Comparison of ENCODE assay signal across 10 mouse cellular contexts in the genomic region with DNA sequence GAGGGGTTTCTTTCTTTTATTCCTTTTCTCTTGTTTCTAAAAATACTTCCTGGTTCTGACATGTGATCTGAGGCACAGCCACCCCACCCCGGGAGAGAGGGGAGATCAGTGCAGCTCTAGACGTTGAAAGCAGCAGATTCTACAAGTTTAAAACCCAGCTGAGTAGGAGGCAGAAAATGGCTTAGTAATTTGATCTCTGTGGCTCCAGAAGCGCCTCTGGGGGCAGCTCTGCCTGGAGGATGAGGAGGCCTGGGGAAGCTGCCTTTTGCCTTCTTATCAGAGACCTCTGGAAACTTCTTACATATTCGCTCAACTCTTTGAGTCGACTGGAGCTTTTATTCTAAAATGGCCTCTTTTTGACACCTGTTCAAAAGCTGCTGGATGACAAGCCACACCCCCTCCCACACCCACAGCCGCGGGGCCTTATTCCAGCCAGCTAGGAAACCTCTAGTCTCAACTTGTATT. TPM values are rescaled to one million over a fixed set of nuclear protein-coding genes. Genes with fewer than 3 reads are reported as not detected.
DNase-seq lines count a peak whose midpoint lies in the region; ATAC-seq lines count a peak whose summit lies in the region.
"Had no signal": no experiment of that assay in that cellular context is flagged by ENCODE, and none has a peak within 500 bp of the region (broad histone marks: within the 10 kb centered on the region; RNA-seq: fewer than 3 reads in every experiment).

No protein-coding gene starts in this region.

- intact Hi-C loops in heart, postnatal 10 days (cut with DNase I), result no loop called here

- H3K36me3 ChIP-seq in heart, embryonic 15.5 days, result no peaks in the 10 kb centered on the region
- H3K36me3 ChIP-seq in embryonic facial prominence, embryonic 15.5 days, result no peaks in the 10 kb centered on the region
- H3K36me3 ChIP-seq in midbrain, embryonic 14.5 days (ENCODE audit: control insufficient read depth, insufficient read depth, low read length), result no peaks in the 10 kb centered on the region

- H3K4me2 ChIP-seq in heart, embryonic 15.5 days, result no peak overlapping the region
- peak overlapping the region; percentile 34; the same call in 1 of the 2 replicates for H3K4me2 ChIP-seq in embryonic facial prominence, embryonic 15.5 days (replicated peaks)
- no peak overlapping the region for H3K4me2 ChIP-seq in midbrain, embryonic 14.5 days (ENCODE audit: low read length)

- no peaks in the 10 kb centered on the region for H3K27me3 ChIP-seq in heart, embryonic 15.5 days
- no peaks in the 10 kb centered on the region for H3K27me3 ChIP-seq in embryonic facial prominence, embryonic 15.5 days
- H3K27me3 ChIP-seq in midbrain, embryonic 14.5 days (ENCODE audit: control insufficient read depth, insufficient read depth, low read length), result no peaks in the 10 kb centered on the region
- H3K27me3 ChIP-seq: Patski had no signal

- H3K9ac ChIP-seq in heart, embryonic 15.5 days, result no peak overlapping the region
- no peak overlapping the region for H3K9ac ChIP-seq in embryonic facial prominence, embryonic 15.5 days
- H3K9ac ChIP-seq in midbrain, embryonic 14.5 days (replicated peaks; ENCODE audit: low read length), result no peak overlapping the region

- DNase-seq in heart, postnatal 10 days, result no peak
- peak; percentile 21 for DNase-seq in ES-CJ7 (ENCODE audit: low read depth, low spot score)
- DNase-seq in midbrain, embryonic 14.5 days, result peak; percentile 39
- DNase-seq in layer of hippocampus, postnatal 36 days, result no peak
- DNase-seq in urinary bladder, postnatal 4 days (ENCODE audit: low spot score in 2 of 2), result no peak
- DNase-seq in layer of hippocampus, adult 9-10 months (ENCODE audit: low spot score), result no peak
- DNase-seq: layer of hippocampus, adult 9-11 months had no signal

- WGBS in heart, embryonic 15.5 days, result 2% methylated on average over 7 of the region's 7 CpGs
- 4% methylated on average over 7 of the region's 7 CpGs for WGBS in embryonic facial prominence, embryonic 15.5 days
- 11% methylated on average over 7 of the region's 7 CpGs for WGBS in midbrain, embryonic 14.5 days

- H3K9me3 ChIP-seq in heart, embryonic 15.5 days (replicated peaks), result no peaks in the 10 kb centered on the region
- no peaks in the 10 kb centered on the region for H3K9me3 ChIP-seq in embryonic facial prominence, embryonic 15.5 days (replicated peaks)
- no peaks in the 10 kb centered on the region for H3K9me3 ChIP-seq in midbrain, embryonic 14.5 days (ENCODE audit: control insufficient read depth, low read length)

- peaks cover 45% of the 10 kb centered on the region for H3K4me1 ChIP-seq in heart, embryonic 15.5 days (replicated peaks)
- peaks cover 84% of the 10 kb centered on the region for H3K4me1 ChIP-seq in embryonic facial prominence, embryonic 15.5 days
- H3K4me1 ChIP-seq in midbrain, embryonic 14.5 days (ENCODE audit: control insufficient read depth, insufficient read depth, low read length), result peaks cover 14% of the 10 kb centered on the region

- H3K4me3 ChIP-seq in heart, embryonic 15.5 days, result no peak overlapping the region
- H3K4me3 ChIP-seq in embryonic facial prominence, embryonic 15.5 days (replicated peaks), result no peak overlapping the region
- no peak overlapping the region for H3K4me3 ChIP-seq in midbrain, embryonic 14.5 days (replicated peaks; ENCODE audit: low read depth, low read length)

- no peak for ATAC-seq in heart, embryonic 15.5 days (replicated peaks; ENCODE audit: insufficient number of reproducible peaks, insufficient read depth, low FRiP score, low read depth)
- no peak for ATAC-seq in embryonic facial prominence, embryonic 15.5 days (ENCODE audit: insufficient number of reproducible peaks, low FRiP score, low TSS enrichment, low read depth)
- no peak for ATAC-seq in midbrain, embryonic 14.5 days (ENCODE audit: low FRiP score, low TSS enrichment)
- ATAC-seq: Patski had no signal

- peak overlapping the region; percentile 63 for H3K27ac ChIP-seq in heart, embryonic 15.5 days
- peak overlapping the region; percentile 85 for H3K27ac ChIP-seq in embryonic facial prominence, embryonic 15.5 days (replicated peaks)
- no peak overlapping the region for H3K27ac ChIP-seq in midbrain, embryonic 14.5 days (replicated peaks; ENCODE audit: low read depth, low read length)

RNA-seq across cellular contexts. Expression of a gene that starts 20.9 kb away (rescaled TPM):
- polyA plus RNA-seq in heart, embryonic 15.5 days (2015; fragmentation: Nextera tagmentation; extraction: Ambion mirVana), result 5.5 and 6.8 TPM in 2 replicates
- 1 to 10 TPM; 3.6 to 4.0 TPM for total RNA-seq in heart, postnatal 10 days (2021)
- polyA plus RNA-seq in embryonic facial prominence, embryonic 15.5 days (2015; fragmentation: Nextera tagmentation; extraction: Ambion mirVana), result 9.5 and 9.6 TPM in 2 replicates
- 3.9 and 4.5 TPM in 2 replicates for polyA plus RNA-seq in midbrain, embryonic 14.5 days (2014; fragmentation: Nextera tagmentation; extraction: Ambion mirVana)
- total RNA-seq in layer of hippocampus, postnatal 36 days (2021), result 1 to 10 TPM in 1 of 2 experiments, under 1 TPM in 1; 0.62 to 1.3 TPM

Comparison
In these comparisons a context has a peak if more than half of its experiments do, and no peak if none do; other contexts are left out.
1. DNase-seq: peak in ES-CJ7 (single experiment) and midbrain, embryonic 14.5 days (single experiment); none in heart, postnatal 10 days (0 of 2), layer of hippocampus, postnatal 36 days (0 of 2), urinary bladder, postnatal 4 days (0 of 2) and layer of hippocampus, adult 9-10 months (single experiment).